Mouse (Mus musculus): ENCODE measurements at regions not wholly inside any gene's neighbourhood (a gene's known extent, or its start where the extent isn't known, plus 50 kb on each side); places are given as distances from the start of the nearest gene placed in this dataset.

DNA sequence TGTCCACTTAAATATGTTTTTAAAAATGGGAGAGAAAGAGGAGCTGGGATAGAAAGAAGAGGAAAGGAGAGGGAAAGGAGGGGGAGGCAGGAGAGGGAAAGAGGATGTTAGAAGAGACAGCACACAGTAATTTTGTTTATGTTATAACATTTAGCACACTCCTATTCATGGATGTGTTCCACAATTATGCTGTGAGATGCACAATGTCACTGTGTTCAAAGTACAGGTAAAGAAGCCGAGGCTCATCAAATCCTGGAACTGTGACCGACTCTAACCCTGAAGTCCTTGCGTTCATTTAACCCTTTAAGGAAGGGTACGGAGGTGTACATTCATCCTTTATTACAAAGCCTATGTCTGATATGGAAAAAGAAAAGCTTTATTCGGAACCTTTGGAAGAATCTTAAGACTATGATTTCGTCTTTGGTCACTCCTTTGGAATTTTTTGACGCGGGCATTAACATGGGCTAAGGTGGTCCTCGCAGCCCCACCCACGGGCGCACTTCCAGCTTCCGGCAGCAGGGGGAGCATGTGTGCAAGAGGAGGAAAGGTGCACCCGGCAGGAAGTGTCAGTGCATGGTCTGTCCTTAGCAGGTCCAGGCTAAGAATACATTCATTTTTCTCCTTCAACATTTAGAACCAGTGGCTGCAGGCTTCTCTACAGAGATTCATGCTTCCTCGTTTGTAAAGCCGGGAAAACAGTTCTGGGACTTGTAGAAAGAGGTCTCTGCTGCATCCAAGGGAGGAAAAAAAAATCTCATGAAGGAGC is 297.2 kb upstream of the Klf3 start:
- Histone ChIP-seq H3K27ac (peak overlapping the region; percentile 77), H3K4me3 (peak overlapping the region; percentile 43), H3K9me3 (no peaks in the 10 kb centered on the region), H3K36me3 (no peaks in the 10 kb centered on the region), H3K4me1 (replicated peaks) (peaks cover 36% of the 10 kb centered on the region), H3K27me3 (ENCODE audit: insufficient read depth, poor library complexity, severe bottlenecking) (no peaks in the 10 kb centered on the region)
- peak; percentile 88 for DNase-seq (ENCODE audit: low spot score)
- 4% methylated on average over 15 of the region's 15 CpGs for WGBS

DNA sequence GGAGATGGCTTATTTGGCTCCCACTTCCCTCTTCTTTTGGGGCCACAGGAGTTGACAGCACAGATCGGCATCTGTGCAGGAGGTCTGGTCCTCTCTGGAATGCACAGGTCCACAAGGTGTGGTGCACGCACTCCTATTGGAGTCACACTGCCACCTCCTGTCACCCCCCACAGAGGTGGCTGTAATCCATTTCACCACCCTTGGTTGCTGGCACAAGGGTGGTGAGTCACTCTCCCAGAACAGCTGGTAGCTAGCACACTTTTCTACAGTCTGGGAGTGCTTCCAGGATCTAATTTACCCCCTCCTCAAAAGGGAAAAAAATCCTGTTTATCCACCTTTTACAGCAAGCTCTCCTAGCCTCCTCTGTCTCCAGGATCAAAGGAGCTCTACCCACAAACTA is 294.6 kb upstream of the Klf3 start:
- 82% methylated on average over 2 of the region's 2 CpGs for WGBS
- Histone ChIP-seq H3K9me3 (no peaks in the 10 kb centered on the region), H3K4me1 (replicated peaks) (peaks cover 33% of the 10 kb centered on the region), H3K27me3 (ENCODE audit: insufficient read depth, poor library complexity, severe bottlenecking) (no peaks in the 10 kb centered on the region), H3K27ac (no peak overlapping the region), H3K36me3 (no peaks in the 10 kb centered on the region), H3K4me3 (no peak overlapping the region)
- DNase-seq (ENCODE audit: low spot score), result no peak

DNA sequence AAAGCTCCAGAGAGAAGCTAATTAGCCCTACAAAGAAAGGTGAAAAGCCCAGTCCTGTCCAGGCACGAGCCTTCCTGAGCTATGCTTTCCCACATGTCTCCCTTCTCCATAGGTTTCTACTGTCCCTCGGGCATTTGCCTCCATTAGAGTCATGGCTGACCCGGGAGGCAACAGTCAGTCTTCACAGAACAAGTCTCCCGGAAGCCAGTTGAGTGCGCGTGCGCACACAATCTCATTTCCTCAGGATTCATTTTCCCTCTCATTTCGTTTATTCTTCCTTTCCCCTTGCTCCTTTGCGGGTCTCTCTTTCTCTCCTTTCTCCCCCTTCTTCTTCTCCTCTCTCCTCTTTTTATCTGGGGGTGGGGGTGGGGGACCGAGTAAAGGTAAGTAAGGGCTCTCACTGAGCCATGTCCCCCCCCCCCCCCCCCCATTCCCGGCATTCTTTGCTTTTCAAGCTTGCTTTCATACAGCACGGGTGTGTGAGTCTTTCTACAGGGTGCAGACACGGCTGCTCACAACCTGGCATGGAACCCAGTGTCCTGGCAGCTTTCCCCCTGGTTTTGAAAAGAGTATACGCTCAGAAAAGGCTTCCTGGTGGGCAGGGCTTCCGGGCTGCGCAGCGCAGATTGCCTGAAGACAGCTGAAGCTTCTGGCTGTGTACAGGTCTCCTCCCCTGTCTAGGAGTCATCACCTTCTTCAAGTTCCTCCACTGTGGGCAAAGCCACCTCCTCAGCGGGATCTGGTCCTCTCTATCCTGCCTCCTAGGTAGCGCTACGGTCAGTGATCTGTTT is 289.8 kb upstream of the Klf3 start:
- no peaks in the 10 kb centered on the region for H3K9me3 ChIP-seq
- WGBS, result 84% methylated on average over 20 of the region's 20 CpGs
- no peak overlapping the region for H3K4me3 ChIP-seq
- H3K4me1 ChIP-seq (replicated peaks), result peaks cover 16% of the 10 kb centered on the region
- H3K27ac ChIP-seq, result peak overlapping the region; percentile 5; the same call in 1 of the 2 replicates
- H3K36me3 ChIP-seq, result no peaks in the 10 kb centered on the region
- H3K27me3 ChIP-seq (ENCODE audit: insufficient read depth, poor library complexity, severe bottlenecking), result no peaks in the 10 kb centered on the region
- no peak for DNase-seq (ENCODE audit: low spot score)

DNA sequence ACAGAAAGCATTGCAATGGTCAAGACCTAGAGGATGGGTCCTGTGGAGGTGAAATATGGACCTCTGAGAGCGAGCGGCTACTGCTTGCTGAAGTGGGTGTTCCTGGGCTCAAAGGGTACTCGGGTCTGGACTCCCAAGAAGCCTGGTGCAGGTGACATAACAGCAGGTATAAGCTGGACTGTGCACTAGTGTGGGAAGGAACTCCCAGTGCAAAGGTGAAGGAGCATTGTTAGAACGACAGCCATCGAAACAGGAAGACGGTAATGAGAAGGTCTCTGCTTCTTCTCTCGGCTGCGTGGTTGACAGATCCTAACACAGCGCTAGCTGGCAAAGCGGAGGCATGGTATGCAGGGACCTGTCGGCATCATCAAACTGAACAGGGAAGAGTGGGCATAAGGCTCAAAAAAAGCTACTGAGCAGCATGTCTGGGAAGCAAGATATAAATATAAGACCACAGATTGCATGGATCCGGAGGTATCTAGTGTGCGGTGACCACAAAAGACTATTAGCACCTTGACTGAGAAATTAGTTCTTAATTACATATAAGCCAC is 287.0 kb upstream of the Klf3 start:
- H3K27ac ChIP-seq, result peak overlapping the region; percentile 25; the same call in 1 of the 2 replicates
- no peak for DNase-seq (ENCODE audit: low spot score)
- no peaks in the 10 kb centered on the region for H3K9me3 ChIP-seq
- no peak overlapping the region for H3K4me3 ChIP-seq
- no peaks in the 10 kb centered on the region for H3K27me3 ChIP-seq (ENCODE audit: insufficient read depth, poor library complexity, severe bottlenecking)
- H3K4me1 ChIP-seq (replicated peaks), result peaks cover 13% of the 10 kb centered on the region
- H3K36me3 ChIP-seq, result no peaks in the 10 kb centered on the region
- 93% methylated on average over 13 of the region's 13 CpGs for WGBS

DNA sequence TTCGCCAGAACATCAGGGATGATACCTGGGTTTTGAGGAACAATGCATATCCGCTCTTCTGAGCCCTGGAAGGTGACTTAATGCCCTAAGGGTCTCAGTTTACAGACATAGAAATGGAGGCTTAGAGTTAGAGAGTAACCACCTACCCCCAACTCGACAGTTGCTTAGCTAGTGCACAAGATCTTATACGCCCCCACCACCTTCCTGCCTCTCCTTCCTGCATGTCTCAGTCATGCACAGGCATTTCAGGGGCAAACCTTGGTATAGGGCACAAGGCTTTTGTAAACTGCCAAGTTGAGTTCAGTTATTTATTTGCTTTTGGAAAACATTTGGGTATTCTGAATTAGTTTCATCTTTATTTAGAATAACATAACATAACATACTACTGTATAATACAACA is 285.9 kb upstream of the Klf3 start:
- no peaks in the 10 kb centered on the region for H3K9me3 ChIP-seq
- peaks cover 13% of the 10 kb centered on the region for H3K4me1 ChIP-seq (replicated peaks)
- no peak for DNase-seq (ENCODE audit: low spot score)
- H3K27me3 ChIP-seq (ENCODE audit: insufficient read depth, poor library complexity, severe bottlenecking), result no peaks in the 10 kb centered on the region
- H3K36me3 ChIP-seq, result no peaks in the 10 kb centered on the region
- no peak overlapping the region for H3K27ac ChIP-seq
- H3K4me3 ChIP-seq, result no peak overlapping the region
- WGBS, result 93% methylated on average over 4 of the region's 4 CpGs

DNA sequence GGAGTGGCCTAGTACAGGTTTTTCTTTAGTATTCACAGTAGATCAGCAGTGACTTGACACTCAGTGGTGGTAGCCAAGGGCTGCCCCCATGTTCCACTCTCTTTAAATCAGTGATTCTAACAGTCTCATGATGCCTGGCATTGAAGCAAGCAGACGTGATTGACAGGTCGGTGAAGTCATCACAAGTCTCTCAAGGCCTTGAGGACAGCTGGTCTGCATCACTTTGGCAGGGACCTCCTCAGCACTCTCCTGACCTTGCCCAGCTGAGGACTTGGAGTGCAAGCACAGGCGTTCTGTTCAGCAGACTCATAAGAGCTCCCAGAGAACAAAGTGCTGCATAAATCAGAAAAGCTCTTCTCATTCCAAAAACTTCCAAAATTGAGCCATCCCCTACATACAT is 285.4 kb upstream of the Klf3 start:
- Histone ChIP-seq H3K4me3 (no peak overlapping the region), H3K36me3 (no peaks in the 10 kb centered on the region), H3K4me1 (replicated peaks) (peaks cover 13% of the 10 kb centered on the region), H3K27me3 (ENCODE audit: insufficient read depth, poor library complexity, severe bottlenecking) (no peaks in the 10 kb centered on the region), H3K27ac (0 out of 2 replicates have a peak overlapping the region, but pooled peaks have one; percentile 4), H3K9me3 (no peaks in the 10 kb centered on the region)
- DNase-seq (ENCODE audit: low spot score), result peak; percentile 54
- WGBS, result 42% methylated on average over 3 of the region's 3 CpGs

DNA sequence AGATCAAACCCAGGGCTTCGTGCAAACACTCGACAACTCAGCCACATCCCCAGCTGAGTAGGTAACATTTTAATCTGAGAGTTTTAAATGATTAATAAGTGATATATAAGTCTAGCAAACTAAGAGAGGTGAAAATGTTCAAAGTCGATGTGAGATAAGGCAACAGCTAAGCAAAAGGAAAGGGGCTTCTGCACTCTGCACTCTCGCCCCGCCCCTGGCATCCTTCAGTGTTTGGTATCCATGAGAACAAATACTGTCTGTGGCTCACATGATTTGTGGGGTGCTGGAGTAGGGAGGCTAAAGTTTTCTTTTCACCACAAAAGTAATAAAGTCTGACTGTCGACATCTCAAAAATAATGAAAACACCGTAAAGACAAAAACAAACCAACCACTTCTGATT is 284.2 kb upstream of the Klf3 start:
- no peak overlapping the region for H3K27ac ChIP-seq
- H3K36me3 ChIP-seq, result no peaks in the 10 kb centered on the region
- H3K9me3 ChIP-seq, result no peaks in the 10 kb centered on the region
- H3K27me3 ChIP-seq (ENCODE audit: insufficient read depth, poor library complexity, severe bottlenecking), result no peaks in the 10 kb centered on the region
- H3K4me1 ChIP-seq (replicated peaks), result peaks cover 13% of the 10 kb centered on the region
- DNase-seq (ENCODE audit: low spot score), result no peak
- H3K4me3 ChIP-seq, result no peak overlapping the region
- 92% methylated on average over 7 of the region's 7 CpGs for WGBS

DNA sequence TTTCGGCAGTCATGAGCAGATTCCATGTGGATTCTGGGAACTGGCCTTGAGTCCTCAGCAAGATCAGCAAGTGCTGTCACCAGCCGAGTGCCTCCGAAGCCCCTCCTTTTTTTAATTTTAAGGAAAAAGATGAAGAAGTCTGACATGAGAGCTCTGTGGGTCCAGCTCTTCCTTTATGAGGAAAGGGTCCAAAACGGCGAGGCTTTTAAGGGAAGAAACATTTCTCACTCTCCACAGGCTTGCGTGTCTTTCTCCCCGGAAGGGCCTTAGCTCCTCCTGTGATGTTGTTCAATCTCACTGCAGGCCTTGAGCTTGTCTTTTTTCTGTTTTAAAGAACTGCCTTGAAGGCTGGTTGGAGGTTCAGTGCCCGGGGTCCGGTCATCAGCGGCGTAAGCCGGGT is 283.5 kb upstream of the Klf3 start:
- WGBS, result 87% methylated on average over 12 of the region's 12 CpGs
- Histone ChIP-seq H3K9me3 (no peaks in the 10 kb centered on the region), H3K36me3 (no peaks in the 10 kb centered on the region), H3K4me3 (no peak overlapping the region), H3K27ac (no peak overlapping the region), H3K27me3 (ENCODE audit: insufficient read depth, poor library complexity, severe bottlenecking) (no peaks in the 10 kb centered on the region), H3K4me1 (replicated peaks) (peaks cover 13% of the 10 kb centered on the region)
- DNase-seq (ENCODE audit: low spot score), result no peak

DNA sequence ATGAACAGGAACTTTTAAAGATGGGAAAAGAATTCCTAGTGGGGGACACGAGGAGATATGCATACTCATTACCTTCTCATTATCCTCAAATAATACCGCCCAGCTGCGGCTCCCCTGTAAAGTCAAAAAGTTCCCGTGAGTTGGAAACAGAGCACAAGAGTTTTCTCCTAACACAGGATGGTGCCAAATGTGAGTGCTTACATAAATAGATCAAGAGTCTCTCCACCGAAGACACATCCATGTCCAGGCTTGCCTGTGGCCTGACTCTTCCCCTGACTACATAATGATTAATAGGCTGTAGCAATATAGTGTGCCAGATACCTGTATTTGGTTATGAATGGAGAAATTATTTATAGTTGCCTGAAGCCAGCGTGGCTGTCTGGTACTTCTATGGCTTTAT is 281.8 kb upstream of the Klf3 start:
- no peaks in the 10 kb centered on the region for H3K36me3 ChIP-seq
- no peaks in the 10 kb centered on the region for H3K9me3 ChIP-seq
- H3K27ac ChIP-seq, result no peak overlapping the region
- H3K27me3 ChIP-seq (ENCODE audit: insufficient read depth, poor library complexity, severe bottlenecking), result no peaks in the 10 kb centered on the region
- peaks cover 13% of the 10 kb centered on the region for H3K4me1 ChIP-seq (replicated peaks)
- DNase-seq (ENCODE audit: low spot score), result no peak
- H3K4me3 ChIP-seq, result no peak overlapping the region
- WGBS, result 79% methylated on average over 6 of the region's 6 CpGs

DNA sequence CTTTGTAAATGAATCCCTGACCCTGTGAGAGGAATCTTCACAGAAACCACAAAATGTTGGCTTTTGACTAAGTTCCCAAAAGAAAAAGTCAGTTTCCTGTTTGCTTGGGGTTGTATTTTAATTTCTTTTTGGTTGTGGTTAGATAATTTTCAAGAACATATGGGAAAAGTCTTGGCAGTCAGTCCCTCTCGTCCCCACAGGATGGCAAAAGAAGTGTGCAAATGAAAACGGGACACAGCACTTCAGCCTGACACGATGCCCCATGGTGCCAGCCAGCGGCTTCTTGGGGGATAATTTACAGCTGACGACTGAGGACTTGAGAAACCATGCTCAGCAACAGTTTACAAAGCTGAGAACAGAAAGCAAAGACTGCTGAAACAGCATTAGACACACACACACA is 281.2 kb upstream of the Klf3 start:
- Histone ChIP-seq H3K9me3 (no peaks in the 10 kb centered on the region), H3K27me3 (ENCODE audit: insufficient read depth, poor library complexity, severe bottlenecking) (no peaks in the 10 kb centered on the region), H3K36me3 (no peaks in the 10 kb centered on the region), H3K4me1 (replicated peaks) (peaks cover 8% of the 10 kb centered on the region), H3K4me3 (no peak overlapping the region), H3K27ac (no peak overlapping the region)
- no peak for DNase-seq (ENCODE audit: low spot score)
- WGBS, result 47% methylated on average over 5 of the region's 5 CpGs

DNA sequence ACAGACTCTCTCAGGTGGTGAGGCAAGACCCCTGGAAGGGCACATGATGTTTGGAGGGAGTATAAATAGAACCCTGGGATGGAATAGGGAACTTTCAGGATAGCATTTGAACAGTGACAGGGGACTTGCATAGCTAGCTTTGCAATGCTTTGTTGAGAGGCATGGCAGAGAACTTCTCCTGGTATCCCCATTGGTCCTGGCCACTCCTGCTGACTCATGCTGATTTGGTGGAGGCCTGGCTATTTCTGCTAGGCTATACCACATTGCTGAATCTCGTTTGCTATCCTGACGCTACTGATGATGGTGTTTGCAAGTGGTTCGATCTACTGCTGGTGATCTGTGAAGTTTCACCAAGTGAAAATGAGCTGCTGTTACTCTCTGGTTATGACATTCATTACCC is 276.7 kb upstream of the Klf3 start:
- no peak for DNase-seq (ENCODE audit: low spot score)

DNA sequence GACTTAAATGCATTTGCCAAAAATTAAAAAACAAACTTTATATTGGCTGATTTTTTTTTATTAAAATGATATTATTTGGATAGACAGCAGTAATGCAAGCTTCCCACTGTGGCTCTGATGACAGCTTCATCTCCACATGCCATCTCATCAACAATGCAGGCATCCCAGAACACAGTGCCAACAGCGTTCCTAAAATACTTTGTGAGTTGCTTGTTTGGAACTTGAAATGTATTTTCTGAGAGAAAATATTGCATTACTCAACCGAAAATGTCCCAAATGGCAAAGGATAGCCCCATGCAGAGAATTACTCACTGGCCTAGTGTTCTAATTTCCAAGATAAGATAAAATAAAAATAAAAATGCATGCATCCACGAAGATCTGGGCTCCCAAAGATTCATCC is 275.2 kb upstream of the Klf3 start:
- 82% methylated on average over 3 of the region's 3 CpGs for WGBS
- no peak for DNase-seq (ENCODE audit: low spot score)
- no peaks in the 10 kb centered on the region for H3K27me3 ChIP-seq (ENCODE audit: insufficient read depth, poor library complexity, severe bottlenecking)
- no peak overlapping the region for H3K27ac ChIP-seq
- no peaks in the 10 kb centered on the region for H3K9me3 ChIP-seq
- no peaks in the 10 kb centered on the region for H3K36me3 ChIP-seq
- H3K4me1 ChIP-seq (replicated peaks), result no peaks in the 10 kb centered on the region
- H3K4me3 ChIP-seq, result no peak overlapping the region

More for the DNA sequence above, 276.7 kb upstream of the Klf3 start:
- Histone ChIP-seq H3K4me1 (replicated peaks) (no peaks in the 10 kb centered on the region), H3K36me3 (no peaks in the 10 kb centered on the region), H3K4me3 (no peak overlapping the region), H3K27me3 (ENCODE audit: insufficient read depth, poor library complexity, severe bottlenecking) (no peaks in the 10 kb centered on the region), H3K9me3 (no peaks in the 10 kb centered on the region), H3K27ac (no peak overlapping the region)
- 96% methylated on average over 3 of the region's 3 CpGs for WGBS

DNA sequence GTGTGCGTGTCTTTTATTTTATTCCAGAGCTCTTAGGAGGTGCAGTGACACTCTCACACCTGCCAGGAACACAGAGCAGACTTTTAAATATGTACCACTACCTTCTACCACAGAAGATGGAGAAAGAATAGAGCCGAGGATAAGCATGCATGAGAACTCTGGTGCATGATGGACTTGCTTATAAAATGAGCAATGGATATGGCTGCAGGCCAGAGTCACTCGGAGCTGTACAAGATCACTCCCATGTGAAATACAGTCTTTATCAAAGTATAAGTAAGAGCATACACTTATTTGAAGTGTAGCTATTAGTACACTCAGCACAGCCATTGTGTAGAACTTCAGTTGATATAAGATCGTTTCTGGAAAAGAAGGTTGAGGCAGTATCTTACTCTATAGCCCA is 268.8 kb upstream of the Klf3 start:
- Histone ChIP-seq H3K36me3 (no peaks in the 10 kb centered on the region), H3K27ac (no peak overlapping the region), H3K27me3 (ENCODE audit: insufficient read depth, poor library complexity, severe bottlenecking) (no peaks in the 10 kb centered on the region), H3K4me3 (no peak overlapping the region), H3K4me1 (replicated peaks) (peaks cover 8% of the 10 kb centered on the region), H3K9me3 (no peaks in the 10 kb centered on the region)
- DNase-seq (ENCODE audit: low spot score), result no peak
- 94% methylated on average over 4 of the region's 4 CpGs for WGBS

All from hindbrain, embryonic 10.5 days (tissue).